Mouse (Mus musculus) limb, embryonic 14.5 days (tissue): ENCODE results near the gene Kptn. TPM values are rescaled to one million over a fixed set of nuclear protein-coding genes. Genes with fewer than 3 reads are reported as not detected.

Experiments
- ATAC-seq: fragments of 200-750 bp; cut with Nextera tagmentation; 2 replicates; pipeline ENCODE4 v1.8.0; 2017; ENCODE audit warnings: low read depth, moderate number of reproducible peaks, moderate TSS enrichment; ENCODE audit not compliant: low FRiP score
- DNase-seq: peaks from one replicate; pipeline ENCODE4 v3.0.0-alpha.2; 2015; ENCODE audit warnings: low spot score
- H3K27ac ChIP-seq: fragments of 300-500 bp; sonication (generic); replicated peaks from 2 replicates; pipeline ENCODE4 v1.5.1; 2014; ENCODE audit warnings: low read depth, mild to moderate bottlenecking, low read length, moderate library complexity, mixed read lengths
- H3K27me3 ChIP-seq: fragments of 300-500 bp; sonication (generic); 2 replicates; pipeline ENCODE4 v1.6.1; 2014; ENCODE audit warnings: low read length, mixed read lengths; ENCODE audit not compliant: control insufficient read depth, insufficient read depth
- H3K36me3 ChIP-seq: fragments of 300-500 bp; sonication (generic); 2 replicates; pipeline ENCODE4 v1.6.1; 2014; ENCODE audit warnings: mild to moderate bottlenecking, low read length, moderate library complexity, mixed read lengths; ENCODE audit not compliant: control insufficient read depth, insufficient read depth
- H3K4me1 ChIP-seq: fragments of 300-500 bp; sonication (generic); 2 replicates; pipeline ENCODE4 v1.6.1; 2014; ENCODE audit warnings: antibody characterized with exemption, low read length, mixed read lengths; ENCODE audit not compliant: control insufficient read depth, insufficient read depth
- H3K4me2 ChIP-seq: fragments of 300-500 bp; sonication (generic); replicated peaks from 2 replicates; pipeline ENCODE4 v1.6.1; 2014; ENCODE audit warnings: low read depth, mild to moderate bottlenecking, low read length, moderate library complexity; ENCODE audit not compliant: severe bottlenecking
- H3K4me3 ChIP-seq: fragments of 300-500 bp; sonication (generic); replicated peaks from 2 replicates; pipeline ENCODE4 v1.5.1; 2014; ENCODE audit warnings: low read length
- H3K9ac ChIP-seq: fragments of 300-500 bp; sonication (generic); 2 replicates; pipeline ENCODE4 v1.6.1; 2014; ENCODE audit warnings: mild to moderate bottlenecking, low read depth, low read length, moderate library complexity; ENCODE audit not compliant: severe bottlenecking
- H3K9me3 ChIP-seq: fragments of 300-500 bp; sonication (generic); 2 replicates; pipeline ENCODE4 v1.6.1; 2016; ENCODE audit warnings: low read length; ENCODE audit not compliant: control insufficient read depth
- POLR2A ChIP-seq: fragments of 200-500 bp; IDR thresholded peaks from 2 replicates; pipeline ENCODE4 v1.8.0; 2012; ENCODE audit warnings: inconsistent platforms, mild to moderate bottlenecking, moderate library complexity, borderline replicate concordance; ENCODE audit not compliant: insufficient read depth, insufficient read length; ENCODE audit errors: extremely low read depth
- WGBS: fragments of 180-500 bp; shearing (Covaris S2); extraction: QIAGEN DNeasy Blood & Tissue Kit; methylation state at CpG from one replicate; pipeline ENCODE4 v1.1.7; 2014; 5-methylcytosine and 5-hydroxymethylcytosine counted together
- polyA plus RNA-seq, 2 experiments: library from polyadenylated mRNA; depleted of rRNA in 1 of 2; stranded (reverse) in 1 of 2; unstranded in 1 of 2; fragments of >200 nt; fragmentation: Nextera tagmentation in 1 of 2; extraction: Ambion mirVana in 1 of 2; gene quantifications; 2 replicates each; pipeline versions ENCODE4 v1.2.1 to v1.2.3; 2012 to 2014

The Kptn gene
- polyA plus RNA-seq (2012; rRNA removed), result 38.0 and 43.1 TPM in 2 replicates
- polyA plus RNA-seq (2014; fragmentation: Nextera tagmentation; extraction: Ambion mirVana), result 28.6 and 33.5 TPM in 2 replicates

DNA sequence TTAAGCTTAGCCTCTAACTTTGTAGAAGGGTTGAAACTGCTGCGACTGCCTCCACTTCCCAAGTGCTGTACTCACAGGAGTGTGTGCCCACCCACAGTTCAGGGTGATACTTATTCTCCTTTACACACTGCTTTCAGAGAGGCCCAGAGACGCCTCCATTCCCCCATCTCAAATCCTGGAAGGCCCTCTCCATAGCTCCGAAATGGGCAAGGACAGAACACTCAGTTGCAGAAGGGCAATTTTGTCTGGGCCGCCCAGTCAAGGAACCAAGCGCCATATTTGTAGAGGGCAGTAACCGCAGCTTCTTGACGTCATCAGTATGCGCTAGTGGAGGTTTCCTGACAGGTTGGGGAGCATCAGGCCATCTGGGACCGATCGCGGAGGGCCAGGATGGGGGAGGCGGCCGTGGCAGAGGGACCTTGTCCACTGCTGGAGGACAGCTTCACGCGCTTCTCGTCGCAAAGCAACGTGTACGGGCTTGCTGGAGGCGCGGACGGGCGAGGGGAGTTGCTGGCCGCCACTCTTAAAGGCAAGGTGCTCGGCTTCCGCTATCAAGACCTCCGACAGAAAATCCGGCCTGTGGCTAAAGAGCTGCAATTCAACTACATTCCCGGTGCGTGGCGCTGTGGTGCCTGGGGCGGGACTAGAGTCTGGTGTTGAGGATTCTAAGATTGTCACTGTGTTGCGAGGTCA, at the start of gene Kptn:
Gene Kptn (plus strand): TSS at position 327 of the 693 bp plus-strand sequence.
- Histone ChIP-seq H3K27me3 (no peaks in the 10 kb centered on the region), H3K4me3 (peak within 1 kb of the TSS; percentile 57), H3K4me2 (peak within 1 kb of the TSS; percentile 63), H3K9ac (peak within 1 kb of the TSS; percentile 67), H3K27ac (peak within 1 kb of the TSS; percentile 78), H3K36me3 (peaks cover 38% of the 10 kb centered on the region), H3K9me3 (no peaks in the 10 kb centered on the region), H3K4me1 (peaks cover 4% of the 10 kb centered on the region)
- DNase-seq (peak; percentile 95), ATAC-seq (peak; percentile 91)
- peak; percentile 8; the same call in 1 of the 2 replicates for TF ChIP-seq POLR2A
- under 1% methylated on average over 33 of the region's 33 CpGs for WGBS

DNA sequence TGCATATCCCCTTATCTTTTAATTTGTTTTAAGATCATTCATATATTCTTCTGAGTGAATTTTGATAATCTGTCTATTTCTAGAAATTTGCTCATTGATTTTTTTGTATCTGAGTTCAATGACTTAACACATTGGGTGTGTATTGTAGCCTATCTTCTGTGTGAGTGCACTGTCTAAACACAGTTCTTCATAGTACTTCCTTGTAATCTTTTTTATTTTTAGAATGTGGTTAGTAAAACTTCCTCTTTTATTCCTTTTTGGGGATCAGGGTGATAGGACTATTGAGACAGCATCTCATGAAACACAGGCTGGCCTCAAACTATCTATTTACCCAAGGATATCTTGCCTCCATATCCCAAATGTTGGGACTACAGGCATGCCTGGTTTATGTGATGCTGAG, 48.8 kb upstream of the Kptn start:
- H3K4me2 ChIP-seq, result no peak overlapping the region
- no peaks in the 10 kb centered on the region for H3K27me3 ChIP-seq
- H3K36me3 ChIP-seq, result no peaks in the 10 kb centered on the region
- H3K27ac ChIP-seq, result no peak overlapping the region
- no peak overlapping the region for H3K9ac ChIP-seq
- no peaks in the 10 kb centered on the region for H3K9me3 ChIP-seq
- H3K4me1 ChIP-seq, result no peaks in the 10 kb centered on the region
- H3K4me3 ChIP-seq, result no peak overlapping the region
- ATAC-seq (no peak), DNase-seq (no peak)
- no peak for TF ChIP-seq POLR2A

DNA sequence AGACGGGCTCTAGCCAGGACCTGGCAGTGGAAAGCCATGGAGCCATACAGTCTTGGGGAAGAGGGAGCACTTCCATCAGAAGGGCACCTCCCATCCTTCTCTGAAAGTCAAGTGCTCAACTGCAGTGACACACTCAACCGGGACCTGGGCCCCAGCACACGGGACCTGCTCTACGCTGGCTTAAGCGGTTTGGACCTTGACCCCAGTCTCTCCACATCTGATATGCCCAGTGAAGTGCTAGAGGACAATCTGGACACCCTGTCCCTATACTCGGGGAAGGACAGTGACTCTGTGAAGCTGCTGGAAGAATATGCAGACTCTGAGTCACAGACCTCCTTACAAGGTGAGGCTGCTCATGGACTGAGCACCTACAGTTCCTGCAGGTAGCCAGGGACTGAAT, 47.8 kb upstream of the Kptn start:
- WGBS, result 78% methylated on average over 6 of the region's 6 CpGs
- no peak for TF ChIP-seq POLR2A
- no peak for ATAC-seq
- H3K4me2 ChIP-seq, result no peak overlapping the region
- H3K36me3 ChIP-seq, result no peaks in the 10 kb centered on the region
- H3K27me3 ChIP-seq, result no peaks in the 10 kb centered on the region
- no peak for DNase-seq
- H3K4me1 ChIP-seq, result no peaks in the 10 kb centered on the region
- H3K9ac ChIP-seq, result no peak overlapping the region
- no peaks in the 10 kb centered on the region for H3K9me3 ChIP-seq
- H3K27ac ChIP-seq, result no peak overlapping the region
- no peak overlapping the region for H3K4me3 ChIP-seq

- H3K4me1 ChIP-seq, result no peaks in the 10 kb centered on the region
- DNase-seq, result no peak
- H3K9me3 ChIP-seq, result no peaks in the 10 kb centered on the region
- H3K4me3 ChIP-seq, result no peak overlapping the region
- no peak overlapping the region for H3K27ac ChIP-seq
- no peak overlapping the region for H3K4me2 ChIP-seq
- no peak for ATAC-seq
- H3K27me3 ChIP-seq, result no peaks in the 10 kb centered on the region
- no peak overlapping the region for H3K9ac ChIP-seq
- TF ChIP-seq POLR2A, result no peak
- no peaks in the 10 kb centered on the region for H3K36me3 ChIP-seq
- WGBS, result 70% methylated on average over 1 of the region's 1 CpGs
These were observed 39.7 kb upstream of the Kptn start for GRCm38 (mm10) chr7:16079947-16080346.

DNA sequence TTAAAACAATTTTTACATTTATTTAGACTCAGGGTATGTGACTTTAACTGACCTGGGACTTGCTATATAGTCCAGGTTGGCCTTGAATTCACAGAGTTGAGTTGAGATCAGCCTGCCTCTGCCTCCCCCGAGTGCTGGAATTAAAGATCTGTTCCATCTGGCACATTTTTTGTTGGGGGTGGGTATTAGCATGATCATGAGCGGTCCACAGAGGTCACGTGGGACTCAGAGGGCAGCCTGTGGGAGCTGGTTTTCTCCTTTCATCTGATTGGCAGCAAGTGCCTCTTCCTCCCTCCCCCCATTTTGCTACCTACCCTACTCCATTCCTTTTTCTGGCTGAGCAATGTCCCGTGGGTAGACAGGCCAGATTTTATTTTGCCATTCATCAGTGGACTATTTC, 39.1 kb upstream of the Kptn start:
- Histone ChIP-seq H3K4me2 (no peak overlapping the region), H3K27me3 (no peaks in the 10 kb centered on the region), H3K36me3 (no peaks in the 10 kb centered on the region), H3K9me3 (no peaks in the 10 kb centered on the region), H3K27ac (no peak overlapping the region), H3K4me1 (no peaks in the 10 kb centered on the region), H3K4me3 (no peak overlapping the region), H3K9ac (no peak overlapping the region)
- DNase-seq (no peak), ATAC-seq (no peak)
- 65% methylated on average over 4 of the region's 4 CpGs for WGBS
- TF ChIP-seq POLR2A, result no peak

GRCm38 (mm10) chr7:16083361-16083760, 36.3 kb upstream of the Kptn start:
- Histone ChIP-seq H3K4me1 (no peaks in the 10 kb centered on the region), H3K9me3 (no peaks in the 10 kb centered on the region), H3K4me3 (no peak overlapping the region), H3K9ac (no peak overlapping the region), H3K36me3 (no peaks in the 10 kb centered on the region), H3K27ac (no peak overlapping the region), H3K27me3 (no peaks in the 10 kb centered on the region), H3K4me2 (no peak overlapping the region)
- WGBS, result 71% methylated on average over 4 of the region's 4 CpGs
- no peak for TF ChIP-seq POLR2A
- no peak for DNase-seq
- ATAC-seq, result no peak
